Mouse (Mus musculus): ENCODE measurements around the gene Rab11fip4. TPM values are rescaled to one million over a fixed set of nuclear protein-coding genes. Genes with fewer than 3 reads are reported as not detected.

The Rab11fip4 gene
- polyA plus RNA-seq, 1 experiment from 2014 or later = 0.40 TPM

DNA sequence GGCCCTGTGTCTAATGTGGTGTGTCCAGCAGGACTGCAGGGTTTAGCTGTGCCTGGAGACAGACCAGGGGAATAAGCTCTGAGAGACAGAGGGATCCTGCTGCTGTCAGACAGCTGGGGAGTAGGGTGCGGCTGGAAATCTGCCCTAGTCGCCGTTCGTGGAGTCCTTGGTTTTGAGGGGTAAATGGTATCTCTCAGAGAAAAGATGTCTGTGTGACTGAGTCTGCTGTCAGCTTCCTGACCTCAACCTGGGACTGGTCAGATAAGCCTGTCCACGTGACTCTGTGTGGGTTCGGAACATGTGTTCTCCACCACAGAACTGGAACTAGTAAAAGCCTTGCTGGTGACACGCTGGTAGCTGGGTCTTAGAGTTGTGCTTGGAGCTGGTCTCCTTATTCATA lies 72.6 kb downstream of the Rab11fip4 start:
- CTCF ChIA-PET = interaction anchor here (0.8 kb wide), 1 partner anchor 8 kb away, joined by 3 read pairs; no protein-coding TSS in a partner anchor

GRCm38 (mm10) chr11:79666544-79666943 lies 75.5 kb downstream of the Rab11fip4 start:
- POLR2A ChIA-PET = no interaction called here
- ATAC-seq (no peak), DNase-seq (ENCODE audit: low read depth, low spot score) (no peak)
- CTCF ChIA-PET = no interaction called here
- in situ Hi-C loops (cut with MboI; ENCODE audit: low pct_unique_long_range_greater_than_20kb) = no loop called here
- TF ChIP-seq CTCF (IDR thresholded peaks at IDR 0.05) = no peak
- no peaks in the 10 kb centered on the region for H3K27me3 ChIP-seq

More for the DNA sequence above, 72.6 kb downstream of the Rab11fip4 start:
- no peaks in the 10 kb centered on the region for H3K27me3 ChIP-seq
- in situ Hi-C loops (cut with MboI; ENCODE audit: low pct_unique_long_range_greater_than_20kb) = no loop called here
- DNase-seq (ENCODE audit: low read depth, low spot score) (no peak), ATAC-seq (no peak)
- TF ChIP-seq CTCF (IDR thresholded peaks at IDR 0.05) = no peak
- POLR2A ChIA-PET = interaction anchor here (1.2 kb wide), 1 partner anchor 10 kb away, joined by 3 read pairs; no protein-coding TSS in a partner anchor

GRCm38 (mm10) chr11:79669210-79669609 lies 78.2 kb downstream of the Rab11fip4 start:
- H3K27me3 ChIP-seq = no peaks in the 10 kb centered on the region
- peak; percentile 13 for ATAC-seq
- CTCF ChIA-PET = interaction anchor here (1.1 to 2.3 kb wide), 3 partner anchors 10 to 40 kb away, joined by 3 to 6 read pairs (median 3); no protein-coding TSS in a partner anchor
- in situ Hi-C loops (cut with MboI; ENCODE audit: low pct_unique_long_range_greater_than_20kb) = no loop called here
- POLR2A ChIA-PET = no interaction called here
- no peak for DNase-seq (ENCODE audit: low read depth, low spot score)
- no peak for TF ChIP-seq CTCF (IDR thresholded peaks at IDR 0.05)

DNA sequence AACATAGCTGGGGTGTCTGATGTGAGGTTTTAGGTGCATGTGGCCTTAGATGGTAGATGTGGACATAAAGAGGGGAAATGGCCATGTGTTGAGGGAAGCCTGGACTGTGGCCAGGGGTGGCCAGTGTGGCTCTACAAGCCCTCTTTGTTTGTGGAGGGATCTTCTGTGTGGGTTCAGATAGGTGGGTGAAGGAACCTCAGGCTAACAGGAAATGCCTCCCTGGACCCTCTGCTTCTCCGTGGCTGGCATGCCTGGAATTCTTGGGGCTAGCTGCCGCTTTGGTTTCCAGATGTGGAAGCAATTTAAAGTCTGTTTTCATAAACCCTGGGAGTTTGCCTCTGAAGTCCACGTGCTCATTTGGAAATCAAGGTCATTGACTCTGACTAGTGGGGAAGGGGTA lies 78.9 kb downstream of the Rab11fip4 start:
- no peaks in the 10 kb centered on the region for H3K27me3 ChIP-seq
- no peak for DNase-seq (ENCODE audit: low read depth, low spot score)
- CTCF ChIA-PET = interaction anchor here (1.1 to 2.3 kb wide), 2 partner anchors 28 to 41 kb away, joined by 3 to 6 read pairs; no protein-coding TSS in a partner anchor
- in situ Hi-C loops (cut with MboI; ENCODE audit: low pct_unique_long_range_greater_than_20kb) = no loop called here
- TF ChIP-seq CTCF (IDR thresholded peaks at IDR 0.05) = no peak
- no peak for ATAC-seq
- POLR2A ChIA-PET = no interaction called here

- no peak for ATAC-seq
- TF ChIP-seq CTCF (IDR thresholded peaks at IDR 0.05) = no peak
- DNase-seq (ENCODE audit: low read depth, low spot score) = no peak
These were observed 79.5 kb downstream of the Rab11fip4 start for GRCm38 (mm10) chr11:79670411-79670945.

DNA sequence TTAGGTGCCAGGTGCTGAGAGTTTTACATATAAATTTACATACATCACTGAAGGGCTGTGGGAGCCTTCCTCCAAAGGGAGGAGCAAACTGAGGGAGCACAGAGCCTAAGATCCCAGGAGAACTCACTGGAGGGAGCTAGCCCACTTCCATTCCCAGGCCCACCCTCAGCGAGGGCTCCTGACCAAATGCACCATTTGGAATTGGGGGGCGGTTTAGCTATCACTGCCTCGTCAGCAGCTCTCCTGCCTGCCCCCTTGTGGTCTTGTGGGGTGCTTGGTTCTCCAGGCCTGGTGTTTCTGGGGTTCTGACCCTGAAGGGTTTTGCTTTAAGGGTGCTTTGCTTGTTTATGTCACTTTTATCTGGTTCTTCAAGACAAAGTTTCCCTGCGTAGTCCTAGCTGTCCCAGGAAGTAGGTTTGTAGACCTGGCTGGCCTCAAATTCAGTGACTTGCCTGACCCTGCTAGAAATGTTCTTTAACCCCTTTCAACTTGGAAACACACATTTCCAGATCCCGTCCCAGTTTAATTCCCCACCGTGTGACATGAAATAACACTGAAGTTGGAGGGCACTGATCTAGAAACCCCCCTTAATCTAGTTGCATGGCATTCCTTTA lies 80.8 kb downstream of the Rab11fip4 start:
- ATAC-seq (no peak), DNase-seq (ENCODE audit: low read depth, low spot score) (no peak)
- no peak for TF ChIP-seq CTCF (IDR thresholded peaks at IDR 0.05)
- in situ Hi-C loops (cut with MboI; ENCODE audit: low pct_unique_long_range_greater_than_20kb) = no loop called here
- CTCF ChIA-PET = interaction anchor here (1.0 to 1.6 kb wide), 4 partner anchors 8 to 42 kb away, joined by 3 to 5 read pairs (median 3); no protein-coding TSS in a partner anchor
- POLR2A ChIA-PET = no interaction called here
- no peaks in the 10 kb centered on the region for H3K27me3 ChIP-seq

More at GRCm38 (mm10) chr11:79670411-79670945, 79.5 kb downstream of the Rab11fip4 start:
- in situ Hi-C loops (cut with MboI; ENCODE audit: low pct_unique_long_range_greater_than_20kb) = no loop called here
- ChIA-PET CTCF (interaction anchor here (2.3 kb wide), 1 partner anchor 41 kb away, joined by 6 read pairs; no protein-coding TSS in a partner anchor), POLR2A (no interaction called here)
- no peaks in the 10 kb centered on the region for H3K27me3 ChIP-seq

DNA sequence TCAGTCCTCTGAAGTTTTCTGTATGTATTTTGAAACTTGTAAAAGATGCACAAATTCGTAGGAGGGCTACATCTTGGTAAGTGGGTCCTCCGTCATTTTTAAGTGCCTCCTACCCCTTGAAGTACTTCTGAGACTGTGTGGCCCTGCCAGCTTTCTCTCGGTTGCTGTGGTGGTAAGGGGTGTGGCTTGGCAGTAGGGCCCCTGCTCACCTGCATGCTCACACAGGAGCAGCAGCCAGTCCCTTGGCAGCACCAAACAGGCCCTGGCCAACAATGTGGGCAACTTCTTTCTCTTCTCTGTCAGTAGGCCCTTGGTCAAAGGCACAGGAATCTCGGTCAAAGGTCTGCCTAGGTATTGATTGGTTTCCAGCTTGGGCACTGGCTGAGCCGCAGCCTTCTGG lies 82.1 kb downstream of the Rab11fip4 start:
- ATAC-seq = no peak
- CTCF ChIA-PET = no interaction called here
- DNase-seq (ENCODE audit: low read depth, low spot score) = no peak
- POLR2A ChIA-PET = no interaction called here
- no peaks in the 10 kb centered on the region for H3K27me3 ChIP-seq
- in situ Hi-C loops (cut with MboI; ENCODE audit: low pct_unique_long_range_greater_than_20kb) = no loop called here
- TF ChIP-seq CTCF (IDR thresholded peaks at IDR 0.05) = no peak

GRCm38 (mm10) chr11:79673717-79674116 lies 82.7 kb downstream of the Rab11fip4 start:
- no peak for ATAC-seq
- no peak for DNase-seq (ENCODE audit: low read depth, low spot score)
- CTCF ChIA-PET = no interaction called here
- in situ Hi-C loops (cut with MboI; ENCODE audit: low pct_unique_long_range_greater_than_20kb) = no loop called here
- no peak for TF ChIP-seq CTCF (IDR thresholded peaks at IDR 0.05)
- H3K27me3 ChIP-seq = no peaks in the 10 kb centered on the region
- POLR2A ChIA-PET = no interaction called here

DNA sequence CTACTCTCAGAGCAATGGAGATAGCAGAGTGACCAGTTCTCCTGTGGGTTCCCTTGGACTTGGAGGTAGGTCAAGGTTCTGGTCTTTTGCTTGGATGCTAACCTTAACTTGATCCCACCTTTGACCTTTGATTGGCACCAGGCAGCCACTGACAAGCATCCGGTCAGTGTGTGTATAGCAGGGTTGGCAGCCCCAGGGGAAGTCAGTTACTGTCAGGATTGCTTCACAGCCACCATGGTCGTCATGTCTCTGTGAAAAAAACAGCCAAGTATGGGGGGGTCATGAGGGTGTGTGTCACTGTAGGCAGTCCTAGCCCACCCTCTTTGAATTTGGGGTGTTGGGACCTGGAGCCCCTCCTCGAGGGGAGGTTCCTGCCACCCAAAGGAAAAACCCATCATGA lies 83.2 kb downstream of the Rab11fip4 start:
- H3K27me3 ChIP-seq = no peaks in the 10 kb centered on the region
- DNase-seq (ENCODE audit: low read depth, low spot score) (no peak), ATAC-seq (no peak)
- no peak for TF ChIP-seq CTCF (IDR thresholded peaks at IDR 0.05)
- ChIA-PET POLR2A (no interaction called here), CTCF (no interaction called here)
- in situ Hi-C loops (cut with MboI; ENCODE audit: low pct_unique_long_range_greater_than_20kb) = no loop called here

GRCm38 (mm10) chr11:79674632-79675031 lies 83.6 kb downstream of the Rab11fip4 start:
- no peaks in the 10 kb centered on the region for H3K27me3 ChIP-seq
- in situ Hi-C loops (cut with MboI; ENCODE audit: low pct_unique_long_range_greater_than_20kb) = no loop called here
- ChIA-PET CTCF (no interaction called here), POLR2A (no interaction called here)
- TF ChIP-seq CTCF (IDR thresholded peaks at IDR 0.05) = no peak
- DNase-seq (ENCODE audit: low read depth, low spot score) (no peak), ATAC-seq (no peak)

GRCm38 (mm10) chr11:79675285-79675684 lies 84.3 kb downstream of the Rab11fip4 start:
- DNase-seq (ENCODE audit: low read depth, low spot score) (no peak), ATAC-seq (no peak)
- no peaks in the 10 kb centered on the region for H3K27me3 ChIP-seq
- in situ Hi-C loops (cut with MboI; ENCODE audit: low pct_unique_long_range_greater_than_20kb) = no loop called here
- ChIA-PET CTCF (interaction anchor here (1.2 kb wide), 1 partner anchor 23 kb away, joined by 4 read pairs; no protein-coding TSS in a partner anchor), POLR2A (no interaction called here)
- no peak for TF ChIP-seq CTCF (IDR thresholded peaks at IDR 0.05)
